Mouse (Mus musculus) cortical plate, adult 2 months (tissue): ENCODE measurements around the gene Olfr402. TPM values are rescaled to one million over a fixed set of nuclear protein-coding genes. Genes with fewer than 3 reads are reported as not detected.
"Not testable (repeated sequence)": the region's sequence is repeated elsewhere in the genome, so short reads cannot be mapped to it uniquely, and the experiment has no call there.

Experiments used
- H3K27ac ChIP-seq: fragments of 200-500 bp; 2 replicates; pipeline ENCODE4 v1.5.1; 2012; ENCODE audit warnings: low read length, control low read depth, inconsistent platforms; ENCODE audit not compliant: insufficient read depth
- H3K4me1 ChIP-seq: fragments of 200-500 bp; 2 replicates; pipeline ENCODE4 v1.6.1; 2011; ENCODE audit warnings: low read length; ENCODE audit not compliant: control insufficient read depth, insufficient read depth
- H3K4me3 ChIP-seq: fragments of 200-500 bp; 2 replicates; pipeline ENCODE4 v1.5.1; 2011; ENCODE audit warnings: mild to moderate bottlenecking, low read length, control low read depth; ENCODE audit not compliant: insufficient read depth
- CTCF ChIP-seq: fragments of 200-500 bp; IDR thresholded peaks from 2 replicates; pipeline ENCODE4 v1.5.1; 2011; ENCODE audit warnings: mild to moderate bottlenecking, control low read depth, low read length; ENCODE audit not compliant: insufficient read depth; ENCODE audit errors: extremely low read depth
- POLR2A ChIP-seq: fragments of 200-500 bp; IDR thresholded peaks from 2 replicates; pipeline ENCODE4 v1.6.1; 2011; ENCODE audit warnings: mild to moderate bottlenecking, low read length, control low read depth; ENCODE audit not compliant: insufficient read depth; ENCODE audit errors: extremely low read depth
- polyA plus RNA-seq: library from polyadenylated mRNA; depleted of rRNA; stranded (reverse); fragments of >200 nt; gene quantifications from 2 replicates; pipeline ENCODE4 v1.2.3, GENCODE M21; 2012; rRNA removed

Olfr402 gene
- not detected in 2 replicates for polyA plus RNA-seq

DNA sequence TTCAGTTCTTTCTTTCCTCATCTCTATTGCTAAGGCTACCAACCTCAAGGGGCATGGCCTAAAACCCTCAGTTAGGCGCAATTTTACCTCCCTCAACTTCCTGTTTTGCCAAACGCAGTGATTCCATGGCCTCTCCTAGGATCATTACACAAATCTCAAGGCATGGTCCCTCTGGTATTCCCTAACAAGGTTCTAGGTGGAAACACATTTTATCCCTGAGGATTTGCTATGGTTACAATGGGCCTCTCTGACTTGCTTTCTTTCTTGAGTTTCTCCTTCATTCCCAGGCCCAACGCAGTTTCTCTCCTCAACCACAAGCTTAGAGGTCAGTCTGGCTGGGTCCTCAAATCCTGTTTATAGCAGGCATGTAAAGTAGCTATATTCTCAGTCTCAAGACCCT, at the start of gene Olfr402:
Gene Olfr402, plus strand, starts transcription at position 301 of the 400 bp plus-strand sequence.
- no peaks in the 10 kb centered on the region for H3K4me1 ChIP-seq
- H3K27ac ChIP-seq = no peak within 1 kb of the TSS
- TF ChIP-seq POLR2A (no peak), CTCF (no peak)
- no peak within 1 kb of the TSS for H3K4me3 ChIP-seq

DNA sequence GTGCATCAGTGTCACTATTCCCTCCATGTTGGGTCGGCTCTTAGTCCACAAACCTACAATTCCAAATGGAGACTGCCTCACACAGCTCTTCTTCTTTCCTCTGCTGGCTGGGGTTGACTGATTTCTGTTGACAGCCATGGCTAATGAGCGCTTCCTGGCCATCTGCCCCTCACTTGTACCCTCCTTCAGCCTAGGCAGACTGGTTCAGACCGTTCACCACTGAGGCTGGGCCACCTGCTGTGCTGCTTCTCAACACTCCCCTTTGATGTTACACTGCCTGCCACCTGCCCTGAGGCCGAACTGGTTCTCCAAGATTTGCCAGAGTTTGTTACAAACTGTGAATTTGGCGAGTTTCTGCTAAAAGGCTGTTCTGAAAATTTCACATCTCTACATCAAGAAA, 48.3 kb upstream of the Olfr402 start:
- TF ChIP-seq CTCF (no peak), POLR2A (no peak)
- H3K27ac ChIP-seq = no peak overlapping the region
- no peaks in the 10 kb centered on the region for H3K4me1 ChIP-seq
- H3K4me3 ChIP-seq = no peak overlapping the region

DNA sequence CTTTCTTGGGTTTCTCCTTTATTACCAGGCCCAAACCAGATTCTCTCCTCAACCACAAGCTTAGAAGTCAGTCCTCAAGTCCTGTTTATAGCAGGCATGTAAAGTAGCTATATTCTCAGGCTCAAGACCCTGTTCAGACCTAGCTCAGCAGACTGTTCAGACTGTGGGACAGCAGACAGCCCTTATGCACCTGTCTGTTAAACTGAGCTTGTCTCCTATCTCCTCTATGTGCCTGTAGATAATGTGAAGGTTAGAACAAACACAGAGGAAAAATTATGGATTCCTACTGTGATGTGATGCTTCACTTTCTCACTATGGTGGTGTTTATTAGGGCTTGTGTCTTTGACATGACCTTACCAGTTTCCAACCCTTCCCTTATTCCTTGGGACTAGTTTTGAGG, 39.9 kb upstream of the Olfr402 start, which contains the start of gene Olfr401:
Gene Olfr401, plus strand, starts transcription at position 301 of the 400 bp plus-strand sequence.
- H3K27ac ChIP-seq = no peak within 1 kb of the TSS
- no peak for TF ChIP-seq CTCF
- no peak for TF ChIP-seq POLR2A
- no peaks in the 10 kb centered on the region for H3K4me1 ChIP-seq
- no peak within 1 kb of the TSS for H3K4me3 ChIP-seq

DNA sequence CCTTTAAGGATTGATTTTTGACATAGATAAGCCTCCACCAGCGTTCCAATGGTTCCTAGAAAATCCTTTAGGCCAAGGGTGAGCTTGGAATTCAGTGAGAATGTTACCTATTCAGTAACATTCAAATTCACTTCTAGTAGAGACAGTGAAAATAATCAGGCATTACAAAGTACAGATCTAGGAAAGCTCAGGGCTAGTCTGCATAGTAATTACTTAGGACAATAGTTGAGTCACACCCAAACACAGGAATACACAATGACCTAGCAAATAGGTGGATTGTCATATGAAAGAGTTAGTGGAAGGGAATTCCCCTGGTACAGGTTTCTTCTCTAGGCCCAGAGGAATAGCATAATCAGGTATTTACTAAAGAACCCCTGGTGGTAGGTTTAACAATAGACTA, 13.3 kb upstream of the Olfr402 start:
- not testable (repeated sequence) for H3K4me1 ChIP-seq, H3K27ac ChIP-seq, H3K4me3 ChIP-seq

DNA sequence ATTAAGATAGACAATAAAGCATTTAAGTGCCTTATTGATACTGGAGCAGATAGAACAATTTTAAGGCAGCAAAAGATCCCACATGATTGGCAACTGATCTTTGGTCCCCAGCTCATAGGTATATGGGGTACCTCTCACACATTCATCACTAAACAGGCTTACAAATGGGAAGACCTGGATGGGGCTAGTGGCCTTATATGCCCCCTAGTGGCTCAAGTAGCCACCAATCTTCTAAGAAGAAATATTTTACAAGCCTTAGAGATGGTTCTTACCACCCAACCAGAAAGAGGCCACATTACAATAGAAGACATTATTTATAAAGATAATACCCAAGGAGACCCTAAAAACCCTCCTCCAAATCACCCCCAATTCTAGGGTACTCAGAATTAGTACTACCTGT, 7.5 kb upstream of the Olfr402 start:
- H3K4me3 ChIP-seq = no peak overlapping the region
- H3K27ac ChIP-seq = no peak overlapping the region
- no peaks in the 10 kb centered on the region for H3K4me1 ChIP-seq
- TF ChIP-seq CTCF (no peak), POLR2A (no peak)

DNA sequence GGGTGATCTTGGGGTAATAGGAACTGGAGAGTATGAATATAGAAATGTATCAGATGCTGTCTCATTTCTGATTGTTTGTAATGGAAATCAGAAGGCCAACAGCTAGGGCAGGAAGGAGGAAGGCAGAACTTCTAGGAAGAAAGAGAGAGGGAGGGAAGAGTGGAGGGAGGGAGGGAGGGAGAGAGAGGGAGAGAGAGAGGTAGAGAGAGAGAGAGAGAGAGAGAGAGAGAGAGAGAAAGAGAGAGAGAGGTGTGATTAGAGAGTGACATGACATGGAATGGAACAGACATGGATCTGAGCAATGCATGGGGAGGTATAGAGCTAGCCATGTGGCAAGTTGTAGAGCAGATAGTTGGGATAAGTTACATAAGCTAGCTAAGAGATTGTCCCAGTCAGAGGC, 15.4 kb downstream of the Olfr402 start:
- H3K4me3 ChIP-seq = no peak overlapping the region
- H3K4me1 ChIP-seq = no peaks in the 10 kb centered on the region
- TF ChIP-seq CTCF (no peak), POLR2A (no peak)
- H3K27ac ChIP-seq = no peak overlapping the region

DNA sequence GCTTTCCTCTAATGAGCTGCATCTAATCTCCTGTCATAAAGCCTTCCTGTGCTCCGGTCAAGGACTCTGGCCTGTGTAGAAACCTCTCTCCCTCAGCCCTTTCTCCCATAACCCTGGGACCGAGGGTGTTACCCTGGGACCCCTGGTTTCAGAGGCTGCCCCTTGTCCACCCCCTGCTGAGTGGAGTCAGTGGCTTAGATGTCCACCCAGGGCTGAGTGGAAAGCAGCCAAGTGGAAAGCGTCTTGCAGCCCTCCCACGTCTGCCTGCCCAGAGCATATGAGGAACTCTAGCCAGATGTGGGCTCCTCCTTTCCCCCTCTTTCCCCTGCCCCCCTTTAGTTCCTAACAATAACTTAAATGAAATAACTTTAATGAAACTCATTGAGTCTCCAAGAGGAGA, 29.8 kb downstream of the Olfr402 start:
- Histone ChIP-seq H3K27ac (no peak overlapping the region), H3K4me3 (no peak overlapping the region), H3K4me1 (no peaks in the 10 kb centered on the region)
- no peak for TF ChIP-seq CTCF
- TF ChIP-seq POLR2A = no peak

DNA sequence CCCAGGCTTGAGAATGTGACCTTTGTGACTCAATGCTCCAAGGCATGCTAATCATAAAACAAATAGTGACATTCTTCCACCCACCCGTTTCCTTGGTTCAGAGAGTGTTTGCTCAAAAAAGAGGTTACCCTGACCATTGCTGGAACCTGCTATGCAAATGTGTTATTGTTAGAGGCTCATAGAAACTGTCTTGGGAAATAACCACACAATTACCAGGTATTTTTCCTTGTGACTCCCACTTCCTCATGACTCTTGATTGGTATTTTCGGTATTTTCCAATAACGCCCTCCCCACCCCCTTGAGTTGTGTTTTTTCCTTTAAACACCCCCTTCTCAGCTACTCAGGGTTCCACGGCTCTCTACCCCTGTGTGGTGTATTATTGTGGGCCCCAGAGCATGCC, 30.4 kb downstream of the Olfr402 start:
- TF ChIP-seq CTCF (no peak), POLR2A (no peak)
- no peak overlapping the region for H3K27ac ChIP-seq

DNA sequence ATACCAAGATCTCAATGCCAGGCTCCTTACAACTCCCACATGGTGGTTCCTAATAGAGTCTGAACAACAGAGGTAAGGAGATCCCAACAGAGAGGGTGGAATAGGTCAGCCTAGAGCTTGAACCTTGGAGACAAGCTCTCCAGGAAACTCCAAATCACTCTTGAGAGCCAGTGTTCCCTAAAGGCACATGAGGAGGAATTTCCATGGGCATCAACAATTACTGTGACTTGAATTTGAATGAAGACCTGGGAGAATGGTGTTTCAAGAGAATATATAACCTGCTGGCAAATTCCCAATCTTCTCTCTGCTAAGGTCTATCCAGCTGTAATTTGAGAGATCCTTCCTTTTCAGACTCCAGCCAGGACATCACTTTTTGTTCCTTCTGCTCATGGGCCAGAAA, 32.6 kb downstream of the Olfr402 start, which contains the start of gene Olfr403:
Gene Olfr403, plus strand, starts transcription at position 301 of the 400 bp plus-strand sequence.
- Histone ChIP-seq H3K27ac (no peak within 1 kb of the TSS), H3K4me3 (no peak within 1 kb of the TSS), H3K4me1 (no peaks in the 10 kb centered on the region)
- no peak for TF ChIP-seq POLR2A
- no peak for TF ChIP-seq CTCF

More for the DNA sequence above, 30.4 kb downstream of the Olfr402 start:
- no peaks in the 10 kb centered on the region for H3K4me1 ChIP-seq
- H3K4me3 ChIP-seq = no peak overlapping the region

Other genes with a start within 250 kb of the Olfr402 start
- gene Olfr395, start 244.2 kb upstream of the Olfr402 start, polyA plus RNA-seq = not detected in 2 replicates
- not detected in 2 replicates for gene Olfr23, start 216.9 kb upstream of the Olfr402 start, polyA plus RNA-seq
- not detected in 2 replicates for gene Olfr397, start 192.7 kb upstream of the Olfr402 start, polyA plus RNA-seq
- not detected in 2 replicates for gene Olfr398, start 163.1 kb upstream of the Olfr402 start, polyA plus RNA-seq
- gene Olfr139, start 97.0 kb upstream of the Olfr402 start, polyA plus RNA-seq = not detected in 2 replicates
- not detected in 2 replicates for gene Olfr399, start 96.9 kb upstream of the Olfr402 start, polyA plus RNA-seq
- gene Zfp616, start 83.6 kb upstream of the Olfr402 start, polyA plus RNA-seq = not detected in 2 replicates
- not detected in 2 replicates for gene Olfr401, start 39.8 kb upstream of the Olfr402 start, polyA plus RNA-seq
- not detected in 2 replicates for gene Olfr403, start 32.7 kb downstream of the Olfr402 start, polyA plus RNA-seq
- gene Olfr43, start 57.9 kb downstream of the Olfr402 start, polyA plus RNA-seq = not detected in 2 replicates
- not detected in 2 replicates for gene Olfr406, start 106.3 kb downstream of the Olfr402 start, polyA plus RNA-seq
- not detected in 2 replicates for gene Olfr59, start 130.2 kb downstream of the Olfr402 start, polyA plus RNA-seq
- not detected in 2 replicates for gene Olfr410, start 184.5 kb downstream of the Olfr402 start, polyA plus RNA-seq
- gene Olfr411, start 199.1 kb downstream of the Olfr402 start, polyA plus RNA-seq = not detected in 2 replicates
- gene Olfr412, start 208.5 kb downstream of the Olfr402 start, polyA plus RNA-seq = not detected in 2 replicates